Mouse (Mus musculus) neutrophil, adult 5-6 weeks (primary cell): Measurements from ENCODE around the gene Hba-a1. TPM values are rescaled to one million over a fixed set of nuclear protein-coding genes. Genes with fewer than 3 reads are reported as not detected.
"Not testable (repeated sequence)": the region's sequence is repeated elsewhere in the genome, so short reads cannot be mapped to it uniquely, and the experiment has no call there.

Experiments
- ATAC-seq: fragments of 151-379, 151-347 bp; 2 replicates; pipeline ENCODE4 v1.8.0; 2017; ENCODE audit warnings: mild to moderate bottlenecking, moderate TSS enrichment; ENCODE audit not compliant: insufficient number of reproducible peaks, poor library complexity, low FRiP score, severe bottlenecking; ENCODE audit errors: extremely low read depth
- total RNA-seq: library from RNA; stranded (forward); fragments of 200-1000 nt; gene quantifications from 2 replicates; pipeline ENCODE4 v1.2.3, GENCODE M21; 2017

Hba-a1 gene
- 3,990 and 4,153 TPM in 2 replicates for total RNA-seq

GRCm38 (mm10) chr11:32283091-32283777 is at the start of gene Hba-a1:
Hba-a1 (plus strand) TSS chr11:32283511.
- ATAC-seq: not testable (repeated sequence)

GRCm38 (mm10) chr11:32233895-32234294 is 49.4 kb upstream of the Hba-a1 start:
- no peak for ATAC-seq

GRCm38 (mm10) chr11:32234816-32235485 is 48.4 kb upstream of the Hba-a1 start:
- no peak for ATAC-seq

- ATAC-seq: no peak
Observed at GRCm38 (mm10) chr11:32235646-32236045, 47.7 kb upstream of the Hba-a1 start.

GRCm38 (mm10) chr11:32236132-32236531 is 47.2 kb upstream of the Hba-a1 start:
- ATAC-seq: no peak

GRCm38 (mm10) chr11:32236712-32237410 is 46.5 kb upstream of the Hba-a1 start:
- ATAC-seq: no peak

- no peak for ATAC-seq
Observed at GRCm38 (mm10) chr11:32237411-32237795, 45.9 kb upstream of the Hba-a1 start.

- ATAC-seq: peak; percentile 90
Observed at GRCm38 (mm10) chr11:32238093-32238860, 45.0 kb upstream of the Hba-a1 start.

GRCm38 (mm10) chr11:32241391-32241790 is 41.9 kb upstream of the Hba-a1 start:
- ATAC-seq: no peak

- no peak for ATAC-seq
Observed at GRCm38 (mm10) chr11:32242209-32242608, 41.1 kb upstream of the Hba-a1 start.

GRCm38 (mm10) chr11:32243205-32243955 is 39.9 kb upstream of the Hba-a1 start:
- ATAC-seq: no peak

- no peak for ATAC-seq
Observed at GRCm38 (mm10) chr11:32244064-32244463, 39.2 kb upstream of the Hba-a1 start.

- no peak for ATAC-seq
Observed at GRCm38 (mm10) chr11:32244617-32245016, 38.7 kb upstream of the Hba-a1 start.

GRCm38 (mm10) chr11:32245614-32246013 is 37.7 kb upstream of the Hba-a1 start:
- no peak for ATAC-seq

GRCm38 (mm10) chr11:32247068-32247467 is 36.2 kb upstream of the Hba-a1 start:
- no peak for ATAC-seq

- no peak for ATAC-seq
Observed at GRCm38 (mm10) chr11:32248350-32248749, 35.0 kb upstream of the Hba-a1 start.

GRCm38 (mm10) chr11:32250880-32251763 is 32.2 kb upstream of the Hba-a1 start:
- ATAC-seq: no peak

GRCm38 (mm10) chr11:32253121-32253520 is 30.2 kb upstream of the Hba-a1 start:
- no peak for ATAC-seq
